Mouse (Mus musculus) intestine, embryonic 14.5 days (tissue): ENCODE measurements around the gene Nras. TPM values are rescaled to one million over a fixed set of nuclear protein-coding genes. Genes with fewer than 3 reads are reported as not detected.
A peak's percentile ranks its signal among the peaks of the same experiment; 100 is the strongest.

Source experiments
- ATAC-seq: fragments of 200-750 bp; cut with Nextera tagmentation; replicated peaks from 2 replicates; pipeline ENCODE4 v1.8.0; 2017; ENCODE audit warnings: low read depth, moderate number of reproducible peaks, moderate TSS enrichment, moderate library complexity; ENCODE audit not compliant: low FRiP score, low TSS enrichment
- DNase-seq: peaks from one replicate; pipeline ENCODE4 v3.0.0-alpha.2; 2018; ENCODE audit warnings: low spot score
- H3K27ac ChIP-seq: fragments of 300-500 bp; sonication (generic); 2 replicates; pipeline ENCODE4 v1.5.1; 2014; ENCODE audit warnings: low read depth, mild to moderate bottlenecking, control low read depth
- H3K27me3 ChIP-seq: fragments of 300-500 bp; sonication (generic); replicated peaks from 2 replicates; pipeline ENCODE4 v1.6.1; 2014; ENCODE audit warnings: low read length, control low read depth; ENCODE audit not compliant: control insufficient read depth, insufficient read depth
- H3K36me3 ChIP-seq: fragments of 300-500 bp; sonication (generic); 2 replicates; pipeline ENCODE4 v1.6.1; 2014; ENCODE audit warnings: low read length, control low read depth; ENCODE audit not compliant: control insufficient read depth, insufficient read depth
- H3K4me1 ChIP-seq: fragments of 300-500 bp; sonication (generic); replicated peaks from 2 replicates; pipeline ENCODE4 v1.6.1; 2014; ENCODE audit warnings: low read length, control low read depth, mixed read lengths; ENCODE audit not compliant: control insufficient read depth, insufficient read depth
- H3K4me2 ChIP-seq: fragments of 300-500 bp; sonication (generic); 2 replicates; pipeline ENCODE4 v1.6.1; 2014; ENCODE audit warnings: low read length
- H3K4me3 ChIP-seq: fragments of 300-500 bp; sonication (generic); 2 replicates; pipeline ENCODE4 v1.5.1; 2014; ENCODE audit warnings: low read depth, low read length, control low read depth, mixed read lengths
- H3K9ac ChIP-seq: fragments of 300-500 bp; sonication (generic); 2 replicates; pipeline ENCODE4 v1.6.1; 2014; ENCODE audit warnings: mild to moderate bottlenecking, low read length
- H3K9me3 ChIP-seq: fragments of 300-500 bp; sonication (generic); 2 replicates; pipeline ENCODE4 v1.6.1; 2016; ENCODE audit warnings: low read length, control low read depth; ENCODE audit not compliant: control insufficient read depth
- WGBS: fragments of 180-500 bp; shearing (Covaris S2); extraction: QIAGEN DNeasy Blood & Tissue Kit; methylation state at CpG from one replicate; pipeline ENCODE4 v1.1.7; 2014; 5-methylcytosine and 5-hydroxymethylcytosine counted together
- polyA plus RNA-seq: library from polyadenylated mRNA; unstranded; fragments of >200 nt; fragmentation: Nextera tagmentation; extraction: Ambion mirVana; gene quantifications from 2 replicates; pipeline ENCODE4 v1.2.1, GENCODE M21; 2014

Nras gene
- polyA plus RNA-seq, 1 experiment from 2014 or later: 103 TPM

GRCm38 (mm10) chr3:103056016-103056595 lies 2.0 kb upstream of the Nras start:
- H3K4me2 ChIP-seq: no peak overlapping the region
- ATAC-seq (no peak), DNase-seq (no peak)
- peaks cover 5% of the 10 kb centered on the region; the same call in 1 of the 2 replicates for H3K4me1 ChIP-seq
- H3K9me3 ChIP-seq: no peaks in the 10 kb centered on the region
- H3K27ac ChIP-seq: no peak overlapping the region
- H3K4me3 ChIP-seq: no peak overlapping the region
- no peaks in the 10 kb centered on the region for H3K27me3 ChIP-seq
- H3K9ac ChIP-seq: no peak overlapping the region
- peaks cover 72% of the 10 kb centered on the region for H3K36me3 ChIP-seq
- WGBS: 87% methylated on average over 5 of the region's 5 CpGs

GRCm38 (mm10) chr3:103057752-103058151 lies 333 bp upstream of the Nras start:
- H3K9me3 ChIP-seq: no peaks in the 10 kb centered on the region
- DNase-seq (peak; percentile 74), ATAC-seq (peak; percentile 67)
- peaks cover 5% of the 10 kb centered on the region; the same call in 1 of the 2 replicates for H3K4me1 ChIP-seq
- WGBS: 5% methylated on average over 10 of the region's 10 CpGs
- H3K4me2 ChIP-seq: peak overlapping the region; percentile 84
- H3K27me3 ChIP-seq: no peaks in the 10 kb centered on the region
- peak overlapping the region; percentile 98 for H3K27ac ChIP-seq
- H3K9ac ChIP-seq: peak overlapping the region; percentile 88
- peaks cover 72% of the 10 kb centered on the region for H3K36me3 ChIP-seq
- peak overlapping the region; percentile 87 for H3K4me3 ChIP-seq

- Histone ChIP-seq H3K9ac (no peak overlapping the region), H3K36me3 (peaks cover 72% of the 10 kb centered on the region), H3K27ac (no peak overlapping the region), H3K4me2 (no peak overlapping the region), H3K4me1 (no peaks in the 10 kb centered on the region), H3K4me3 (no peak overlapping the region), H3K9me3 (0 out of 2 replicates have a peak, but pooled peaks cover 1% of the 10 kb centered on the region), H3K27me3 (no peaks in the 10 kb centered on the region)
- no peak for ATAC-seq
- DNase-seq: no peak
- 83% methylated on average over 8 of the region's 8 CpGs for whole genome bisulfite sequencing
These were observed 8.8 kb downstream of the Nras start for GRCm38 (mm10) chr3:103066927-103067326.

GRCm38 (mm10) chr3:103068971-103069370 lies 10.9 kb downstream of the Nras start:
- WGBS: 93% methylated on average over 6 of the region's 6 CpGs
- ATAC-seq: no peak
- no peak overlapping the region for H3K4me3 ChIP-seq

GRCm38 (mm10) chr3:103073771-103074170 lies 15.7 kb downstream of the Nras start, which contains the start of gene Ampd1:
Gene Ampd1, plus strand, starts transcription at chr3:103074014.
- no peak within 1 kb of the TSS for H3K4me2 ChIP-seq
- no peaks in the 10 kb centered on the region for H3K27me3 ChIP-seq
- no peak within 1 kb of the TSS for H3K9ac ChIP-seq
- no peak within 1 kb of the TSS for H3K27ac ChIP-seq
- 0 out of 2 replicates have a peak, but pooled peaks cover 2% of the 10 kb centered on the region for H3K9me3 ChIP-seq
- DNase-seq (no peak), ATAC-seq (no peak)
- peaks cover 5% of the 10 kb centered on the region for H3K36me3 ChIP-seq
- no peak within 1 kb of the TSS for H3K4me3 ChIP-seq
- no peaks in the 10 kb centered on the region for H3K4me1 ChIP-seq
- 47% methylated on average over 5 of the region's 5 CpGs for WGBS

More at GRCm38 (mm10) chr3:103068971-103069370, 10.9 kb downstream of the Nras start:
- Histone ChIP-seq H3K4me1 (no peaks in the 10 kb centered on the region), H3K36me3 (peaks cover 51% of the 10 kb centered on the region), H3K9me3 (0 out of 2 replicates have a peak, but pooled peaks cover 2% of the 10 kb centered on the region), H3K4me2 (no peak overlapping the region), H3K9ac (no peak overlapping the region), H3K27ac (no peak overlapping the region), H3K27me3 (no peaks in the 10 kb centered on the region)
- no peak for DNase-seq

- no peaks in the 10 kb centered on the region for H3K36me3 ChIP-seq
- WGBS: 81% methylated on average over 9 of the region's 9 CpGs
- no peaks in the 10 kb centered on the region for H3K4me1 ChIP-seq
- ATAC-seq: no peak
- 0 out of 2 replicates have a peak, but pooled peaks cover 2% of the 10 kb centered on the region for H3K9me3 ChIP-seq
- no peaks in the 10 kb centered on the region for H3K27me3 ChIP-seq
- no peak overlapping the region for H3K4me3 ChIP-seq
- DNase-seq: no peak
- no peak overlapping the region for H3K27ac ChIP-seq
- no peak overlapping the region for H3K4me2 ChIP-seq
- H3K9ac ChIP-seq: no peak overlapping the region
These were observed 17.8 kb downstream of the Nras start for GRCm38 (mm10) chr3:103075871-103076270.

- Histone ChIP-seq H3K36me3 (no peaks in the 10 kb centered on the region), H3K4me3 (no peak overlapping the region), H3K9me3 (0 out of 2 replicates have a peak, but pooled peaks cover 2% of the 10 kb centered on the region), H3K27me3 (no peaks in the 10 kb centered on the region), H3K4me2 (no peak overlapping the region), H3K27ac (no peak overlapping the region), H3K9ac (no peak overlapping the region), H3K4me1 (no peaks in the 10 kb centered on the region)
- WGBS: 91% methylated on average over 9 of the region's 9 CpGs
- DNase-seq (no peak), ATAC-seq (no peak)
These were observed 18.4 kb downstream of the Nras start for GRCm38 (mm10) chr3:103076476-103076875.

GRCm38 (mm10) chr3:103079301-103079700 lies 21.2 kb downstream of the Nras start:
- H3K4me3 ChIP-seq: no peak overlapping the region
- no peak overlapping the region for H3K4me2 ChIP-seq
- no peaks in the 10 kb centered on the region for H3K36me3 ChIP-seq
- no peak overlapping the region for H3K27ac ChIP-seq
- no peak overlapping the region for H3K9ac ChIP-seq
- no peaks in the 10 kb centered on the region for H3K27me3 ChIP-seq
- H3K9me3 ChIP-seq: no peaks in the 10 kb centered on the region
- WGBS: 86% methylated on average over 9 of the region's 9 CpGs
- DNase-seq (no peak), ATAC-seq (no peak)
- no peaks in the 10 kb centered on the region for H3K4me1 ChIP-seq

GRCm38 (mm10) chr3:103081051-103081450 lies 23.0 kb downstream of the Nras start:
- Histone ChIP-seq H3K4me2 (no peak overlapping the region), H3K4me1 (no peaks in the 10 kb centered on the region), H3K36me3 (no peaks in the 10 kb centered on the region), H3K4me3 (no peak overlapping the region), H3K27me3 (no peaks in the 10 kb centered on the region), H3K27ac (no peak overlapping the region), H3K9me3 (no peaks in the 10 kb centered on the region), H3K9ac (no peak overlapping the region)
- DNase-seq (no peak), ATAC-seq (no peak)
- 75% methylated on average over 11 of the region's 11 CpGs for WGBS
